Mouse (Mus musculus): ENCODE measurements around the gene Usp31.

GRCm38 (mm10) chr7:121699218-121699617 is 7.8 kb downstream of the Usp31 start:
- TF ChIP-seq CTCF (IDR thresholded peaks at IDR 0.05; ENCODE audit: low read depth) (no peak), EP300 (IDR thresholded peaks at IDR 0.05; ENCODE audit: low read depth) (no peak)

Measured in liver, embryonic 14.5 days (tissue).